Mouse (Mus musculus) common myeloid progenitor, adult 5-6 weeks (primary cell): ENCODE results near the gene Ddah1. TPM values are rescaled to one million over a fixed set of nuclear protein-coding genes. Genes with fewer than 3 reads are reported as not detected.
"Not testable (repeated sequence)": the region's sequence is repeated elsewhere in the genome, so short reads cannot be mapped to it uniquely, and the experiment has no call there.

Experiments used
- ATAC-seq: replicated peaks from 2 replicates; pipeline ENCODE4 v1.8.0; 2016; ENCODE audit warnings: low read depth, mild to moderate bottlenecking, moderate TSS enrichment, inconsistent platforms; ENCODE audit not compliant: poor library complexity, severe bottlenecking
- total RNA-seq: library from RNA; stranded (forward); fragments of 200-1000, 187-1606 nt; gene quantifications from 2 replicates; pipeline ENCODE4 v1.2.3, GENCODE M21; 2017

Gene Ddah1
- total RNA-seq, 1 experiment from 2014 or later = not detected

DNA sequence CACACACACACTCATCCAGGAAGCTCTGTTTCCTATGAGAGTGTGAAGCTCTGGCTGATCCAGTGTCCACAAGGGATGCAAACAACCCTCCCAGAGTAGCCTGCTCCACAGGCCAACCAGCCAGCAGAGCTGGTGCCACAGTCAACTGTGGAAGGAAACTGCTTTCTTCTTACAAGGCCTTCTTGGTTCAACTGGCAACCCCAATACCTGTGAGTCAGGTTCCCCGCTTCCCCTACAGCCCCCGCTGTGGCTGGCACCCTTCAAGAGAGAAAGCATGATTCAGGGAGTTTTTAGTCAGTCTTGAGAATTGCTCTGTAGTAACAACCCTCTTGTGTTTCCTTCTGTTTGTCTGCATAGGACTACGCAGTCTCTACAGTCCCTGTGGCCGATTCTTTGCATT lies 94.3 kb downstream of the Ddah1 start:
- 0 out of 2 replicates have a peak, but pooled peaks have one; percentile 18 for ATAC-seq

DNA sequence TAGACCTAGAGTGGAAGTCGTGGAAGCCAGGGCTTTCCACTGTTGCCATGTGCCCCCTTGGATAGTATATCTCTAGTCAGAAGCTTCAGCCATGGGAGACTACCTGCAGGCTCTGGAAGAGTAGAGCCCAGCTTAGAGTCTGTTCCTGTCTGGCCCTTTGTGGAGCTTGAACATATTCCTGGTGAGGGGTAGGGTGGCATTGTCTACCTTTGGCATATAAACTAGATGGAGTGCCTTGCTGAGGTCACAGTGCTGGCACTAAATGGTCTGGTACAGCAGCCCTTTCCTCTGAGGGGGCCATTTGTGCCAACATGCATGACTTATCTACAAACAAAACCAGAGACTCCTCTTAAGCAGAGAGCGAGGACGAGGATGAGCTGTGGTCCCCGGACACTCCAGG lies 95.2 kb downstream of the Ddah1 start:
- ATAC-seq = no peak

DNA sequence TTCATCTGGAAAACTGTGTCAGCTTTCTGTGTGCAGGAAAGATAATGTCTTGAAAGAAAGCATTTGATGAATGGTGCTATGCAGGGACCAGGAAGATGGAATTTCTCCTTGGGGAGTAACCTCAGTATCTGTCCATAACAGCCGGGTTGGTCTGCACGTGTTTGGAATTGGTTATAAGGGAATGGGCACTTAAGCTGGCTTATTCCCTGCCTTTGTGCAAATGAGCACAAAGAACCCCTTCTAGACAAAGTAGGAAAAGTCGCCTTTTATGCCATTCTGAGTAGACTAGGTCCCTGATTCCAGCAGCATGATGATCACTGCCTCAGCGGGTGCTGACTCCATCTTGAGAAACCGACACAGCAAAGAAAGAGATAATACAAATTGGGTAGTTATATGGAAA lies 96.0 kb downstream of the Ddah1 start:
- ATAC-seq = no peak

DNA sequence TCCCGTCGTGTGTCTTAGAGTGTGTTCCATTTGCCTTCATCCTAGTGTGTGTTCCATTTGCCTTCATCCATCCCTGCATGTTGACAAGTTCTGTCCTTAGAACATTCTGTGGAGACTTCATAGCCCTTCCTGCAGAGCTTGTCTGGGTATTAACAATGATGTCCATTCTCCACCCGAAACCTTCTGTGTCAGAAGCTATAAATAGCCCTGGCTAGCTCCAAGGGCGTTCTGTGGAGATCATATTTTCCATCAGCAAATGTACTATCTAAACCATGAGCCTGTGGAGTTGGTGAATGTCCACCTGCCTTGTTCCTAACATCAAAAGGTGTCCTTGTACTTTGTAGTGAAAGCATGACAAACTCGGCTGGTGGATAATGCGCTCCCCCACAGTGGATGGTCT lies 96.8 kb downstream of the Ddah1 start:
- no peak for ATAC-seq

DNA sequence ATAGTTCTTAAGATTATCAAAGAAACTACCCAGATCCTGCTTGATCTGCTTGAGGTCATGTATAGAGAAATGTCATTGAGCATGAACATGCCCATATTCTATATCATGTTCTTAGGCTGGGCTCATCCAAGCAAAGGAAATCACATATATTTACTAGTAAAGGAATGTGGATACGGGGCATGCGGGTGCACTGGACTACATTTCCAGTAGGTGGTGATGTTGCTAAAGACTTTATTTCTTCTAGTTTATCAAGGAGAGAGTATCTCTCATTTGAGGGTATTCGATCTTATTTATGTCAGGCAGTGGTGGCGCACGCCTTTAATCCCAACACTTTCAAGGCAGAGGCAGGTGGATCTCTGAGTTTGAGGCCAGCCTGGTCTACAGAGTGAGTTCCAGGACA lies 99.9 kb downstream of the Ddah1 start:
- ATAC-seq = no peak

DNA sequence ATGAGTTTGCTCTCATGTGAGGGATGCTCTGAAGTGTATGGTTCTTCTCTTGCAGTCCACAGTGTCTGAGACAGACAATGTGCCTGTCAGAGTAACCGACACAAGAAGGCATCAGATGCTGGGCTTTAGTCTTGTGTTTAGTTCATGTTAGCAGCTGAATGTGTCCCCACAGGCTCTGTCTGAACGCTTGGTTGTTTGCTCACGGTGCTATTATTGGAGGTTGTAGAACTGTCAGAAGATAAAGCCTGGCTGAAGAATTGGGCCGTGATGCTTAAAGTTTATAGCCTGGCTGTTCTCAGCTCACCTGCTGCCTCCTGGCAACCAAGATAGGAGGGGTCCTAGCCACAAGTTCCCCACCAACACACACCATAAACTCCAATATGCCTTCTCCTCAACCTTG lies 104.0 kb downstream of the Ddah1 start:
- ATAC-seq = no peak

DNA sequence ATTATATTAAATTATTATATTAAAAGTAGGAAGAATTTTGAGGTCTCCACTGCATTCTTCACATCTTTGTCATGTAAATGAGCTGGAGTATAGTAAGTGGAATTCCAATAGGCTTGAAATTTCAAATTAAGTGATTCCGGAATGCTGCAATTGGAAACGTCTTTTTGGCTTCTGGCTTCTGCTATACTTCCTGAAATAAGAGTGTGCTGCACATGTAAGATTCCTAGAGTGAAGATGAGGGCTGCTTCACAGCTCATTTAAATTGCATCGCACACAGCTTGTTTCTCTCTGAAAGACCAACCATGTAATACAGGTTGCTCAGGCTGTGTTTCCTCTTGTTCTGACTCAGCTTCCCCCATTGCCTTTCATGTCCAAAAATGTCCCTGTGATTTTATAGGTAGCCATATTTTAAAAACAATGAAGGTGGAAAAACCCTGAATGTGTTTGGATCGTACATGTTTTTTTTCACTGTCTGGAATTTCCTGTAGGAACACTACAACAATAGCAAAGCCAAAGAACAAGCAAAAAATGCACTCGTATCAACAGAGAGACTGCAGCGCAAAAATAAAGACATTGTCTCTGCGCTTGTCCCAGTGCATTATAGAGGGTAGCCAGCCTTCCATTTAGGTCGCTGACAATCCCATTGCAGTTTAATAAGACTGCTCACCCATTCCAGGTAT lies 105.7 kb downstream of the Ddah1 start:
- ATAC-seq = no peak

DNA sequence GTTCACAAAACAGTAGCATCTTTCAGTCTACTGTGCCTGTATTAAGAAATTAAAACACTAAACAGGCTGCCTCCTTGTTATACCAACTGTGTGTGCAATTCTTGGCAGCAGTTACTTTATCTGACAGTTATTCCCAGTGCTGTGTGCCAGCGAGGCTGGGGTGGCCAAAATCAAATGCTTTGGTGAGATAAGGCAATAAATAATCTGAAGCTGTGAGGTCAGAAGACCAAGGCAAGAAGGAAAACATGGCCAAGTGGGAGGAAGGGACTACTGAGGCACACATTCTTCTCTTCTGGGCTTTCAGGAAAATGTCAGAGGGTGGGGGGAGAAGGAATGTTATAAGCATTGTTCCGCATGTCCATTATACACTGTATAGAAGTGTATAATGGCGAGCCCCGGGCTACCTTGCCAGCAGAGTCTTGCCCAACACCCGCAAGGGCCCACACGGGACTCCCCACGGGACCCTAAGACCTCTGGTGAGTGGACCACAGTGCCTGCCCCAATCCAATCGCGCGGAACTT lies 106.3 kb downstream of the Ddah1 start:
- no peak for ATAC-seq

DNA sequence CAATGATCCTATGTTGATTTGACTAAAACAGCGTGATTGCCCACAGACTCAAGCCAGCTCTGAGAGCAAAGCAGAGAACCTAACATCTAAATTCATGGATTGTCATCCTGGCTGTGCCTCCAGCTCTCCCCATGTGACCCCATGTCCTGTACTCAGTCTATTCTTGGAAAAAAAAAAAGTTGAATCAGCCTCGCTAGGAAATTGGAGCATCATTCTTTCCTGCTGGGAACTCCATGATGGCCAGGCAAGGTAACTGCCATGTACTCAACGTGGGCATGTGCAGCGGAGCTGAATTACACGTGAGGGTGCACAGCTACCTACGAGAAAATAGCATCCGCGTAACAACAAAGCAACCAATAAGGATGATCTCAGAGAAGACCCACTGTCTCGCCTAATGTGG lies 114.2 kb downstream of the Ddah1 start:
- no peak for ATAC-seq

DNA sequence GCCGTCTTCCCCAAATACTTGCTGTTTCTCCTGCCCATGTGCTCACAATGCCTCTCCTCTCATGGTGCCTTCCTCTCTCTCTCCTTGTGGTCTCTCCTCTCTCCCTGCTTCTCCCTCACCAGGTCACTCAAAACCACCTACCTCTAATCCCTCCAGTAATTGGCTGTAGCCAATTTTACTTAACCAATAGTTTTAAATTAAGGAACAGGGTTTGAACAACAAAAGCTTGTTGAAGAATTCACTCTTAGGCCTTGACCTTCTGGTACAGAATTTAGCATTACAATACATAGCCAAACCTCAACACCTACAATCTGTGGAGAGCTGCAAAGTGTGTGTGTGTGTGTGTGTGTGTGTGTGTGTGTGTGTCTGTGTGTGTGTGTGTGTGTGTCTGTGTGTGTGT lies 114.8 kb downstream of the Ddah1 start:
- ATAC-seq = no peak

DNA sequence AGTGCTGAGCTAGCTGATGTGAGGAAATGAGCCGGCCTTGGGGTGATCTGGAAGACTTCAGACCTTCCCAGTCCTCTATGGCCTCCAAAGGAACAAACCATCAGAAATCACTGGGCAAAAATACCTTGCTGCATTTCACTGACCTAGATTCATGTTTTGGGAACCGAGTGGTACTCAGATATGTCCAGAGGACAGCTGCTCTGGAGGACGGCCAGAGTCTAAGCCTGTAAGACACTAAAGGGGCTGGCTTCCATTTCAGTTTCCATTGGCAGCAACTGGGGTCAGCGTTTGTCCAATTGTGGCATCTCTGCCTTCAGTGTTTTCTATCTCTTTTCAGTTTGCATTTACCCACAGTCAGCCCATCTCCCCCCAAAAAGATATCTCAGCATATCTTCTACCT lies 115.7 kb downstream of the Ddah1 start:
- ATAC-seq = no peak

DNA sequence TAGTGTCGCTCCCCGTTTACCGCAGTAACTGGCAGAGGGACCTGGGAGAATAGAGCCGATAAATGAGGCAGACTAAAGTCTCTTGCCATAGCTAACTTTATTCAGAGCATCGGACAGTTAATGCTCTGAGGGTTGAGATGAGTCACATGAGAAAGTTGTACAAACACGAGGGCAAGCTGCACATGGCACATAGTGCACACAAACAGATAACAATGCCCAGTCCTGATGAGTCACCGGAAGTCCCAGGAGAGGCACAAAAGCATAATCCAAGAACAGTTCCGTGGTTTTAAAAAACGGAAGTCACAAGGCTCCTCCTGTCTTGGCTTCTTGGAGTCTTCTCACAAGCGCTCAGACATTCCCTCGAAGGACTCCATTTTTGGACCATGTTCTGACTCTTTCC lies 117.6 kb downstream of the Ddah1 start:
- ATAC-seq = 0 out of 2 replicates have a peak, but pooled peaks have one; percentile 29

DNA sequence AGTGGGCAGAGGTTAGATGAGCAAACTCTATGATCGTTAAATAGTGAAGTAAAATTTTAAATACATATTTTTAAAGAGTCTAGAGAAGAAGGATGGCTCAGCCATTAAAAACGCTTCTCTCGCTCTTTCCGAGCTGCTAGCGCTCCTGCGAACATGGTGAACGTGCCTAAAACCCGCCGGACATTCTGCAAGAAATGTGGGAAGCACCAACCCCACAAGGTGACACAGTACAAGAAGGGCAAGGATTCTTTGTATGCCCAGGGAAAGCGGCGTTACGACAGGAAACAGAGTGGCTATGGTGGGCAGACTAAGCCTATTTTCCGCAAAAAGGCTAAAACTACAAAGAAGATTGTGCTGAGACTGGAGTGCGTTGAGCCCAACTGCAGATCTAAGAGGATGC lies 120.4 kb downstream of the Ddah1 start:
- ATAC-seq = not testable (repeated sequence)

DNA sequence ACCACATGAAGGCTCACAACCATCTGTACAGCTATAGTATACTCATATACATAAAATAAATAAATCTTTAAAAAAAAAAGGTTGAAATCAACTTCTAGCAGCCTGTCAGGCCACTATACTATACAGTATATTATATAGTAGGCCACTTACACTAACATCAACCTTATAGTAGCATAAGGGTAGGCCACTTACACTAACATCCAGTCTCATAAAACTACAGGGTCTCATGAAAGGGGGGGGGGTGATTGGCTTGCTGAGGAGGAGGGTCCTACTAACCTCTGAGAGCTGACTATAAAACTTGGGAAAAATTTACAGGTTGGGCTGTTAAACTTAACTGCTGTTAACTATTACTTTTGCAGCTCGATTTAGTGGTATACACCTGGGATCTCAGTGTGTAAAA lies 121.9 kb downstream of the Ddah1 start:
- ATAC-seq = no peak

DNA sequence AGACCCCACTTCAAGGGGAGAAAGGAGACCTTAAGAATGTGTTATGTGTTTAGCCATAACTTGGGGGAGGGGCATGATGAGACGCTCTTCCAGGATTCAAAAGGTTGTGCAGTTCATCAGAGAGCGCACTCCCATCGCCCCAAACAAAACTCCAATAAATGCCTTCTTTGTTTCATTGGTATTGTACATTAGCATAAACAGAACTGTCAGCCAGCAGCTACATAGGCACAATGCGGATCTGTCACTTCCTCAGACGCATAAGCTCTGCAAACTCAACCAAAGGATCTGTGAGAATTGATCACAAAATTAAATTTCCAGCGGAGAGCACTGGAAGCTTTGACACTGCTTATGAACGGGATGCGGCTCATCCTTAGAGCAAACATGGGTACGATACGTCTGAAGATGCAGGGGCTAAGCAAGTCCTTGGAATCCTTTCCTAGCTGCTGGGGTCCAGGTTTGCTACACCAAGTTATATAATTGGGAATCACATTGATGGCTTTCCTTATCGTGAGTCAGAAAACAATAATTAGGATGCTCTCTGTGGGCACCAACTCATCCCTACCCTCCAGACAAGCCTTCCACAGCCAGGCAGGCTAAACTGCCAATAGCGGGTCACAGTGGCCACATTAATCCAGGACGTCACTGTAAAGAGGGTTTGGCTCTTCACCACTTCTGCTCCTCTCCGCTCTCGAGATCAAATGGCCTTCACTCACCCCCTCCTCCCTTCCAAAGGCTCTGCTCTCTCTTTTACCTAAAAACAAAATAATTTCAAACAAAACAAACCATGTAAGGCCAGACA lies 123.8 kb downstream of the Ddah1 start:
- ATAC-seq = no peak

DNA sequence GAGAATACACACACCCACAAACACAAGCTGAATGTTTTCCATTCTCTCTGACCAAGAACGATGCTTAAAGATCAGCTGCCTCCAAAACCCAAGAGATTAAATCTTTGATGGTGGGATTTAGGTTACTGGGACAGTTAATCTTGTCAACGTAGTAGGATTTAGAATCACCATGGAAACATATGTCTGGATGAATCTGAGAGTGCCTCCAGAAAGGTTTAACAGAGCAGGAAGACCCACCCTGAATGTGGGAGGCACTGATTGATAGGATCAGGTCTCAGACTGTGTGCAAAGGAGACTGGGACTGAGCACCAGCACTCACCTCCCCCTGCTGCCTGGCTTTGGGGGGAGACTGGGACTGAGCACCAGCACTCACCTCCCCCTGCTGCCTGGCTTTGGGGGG lies 124.8 kb downstream of the Ddah1 start:
- ATAC-seq = no peak

DNA sequence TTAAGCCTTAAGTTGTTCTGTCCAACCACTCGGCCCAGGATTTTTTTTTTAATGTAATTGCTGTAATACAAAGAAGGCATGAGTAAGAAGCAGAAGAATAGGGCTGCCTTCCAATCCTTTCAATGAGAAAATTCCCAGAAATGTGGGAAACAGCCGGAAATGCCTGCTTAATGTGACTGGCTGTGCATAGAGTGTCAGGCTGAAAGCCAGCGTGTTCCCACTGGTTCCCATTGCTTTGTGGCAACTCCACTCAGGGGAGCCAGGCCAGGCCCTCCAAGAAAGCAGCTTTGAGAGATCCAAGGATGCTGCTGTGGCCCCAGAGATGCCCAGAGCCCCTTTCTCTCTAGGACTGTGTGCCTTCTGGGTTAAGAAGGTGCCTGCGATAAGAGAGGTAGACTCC lies 126.9 kb downstream of the Ddah1 start:
- no peak for ATAC-seq

DNA sequence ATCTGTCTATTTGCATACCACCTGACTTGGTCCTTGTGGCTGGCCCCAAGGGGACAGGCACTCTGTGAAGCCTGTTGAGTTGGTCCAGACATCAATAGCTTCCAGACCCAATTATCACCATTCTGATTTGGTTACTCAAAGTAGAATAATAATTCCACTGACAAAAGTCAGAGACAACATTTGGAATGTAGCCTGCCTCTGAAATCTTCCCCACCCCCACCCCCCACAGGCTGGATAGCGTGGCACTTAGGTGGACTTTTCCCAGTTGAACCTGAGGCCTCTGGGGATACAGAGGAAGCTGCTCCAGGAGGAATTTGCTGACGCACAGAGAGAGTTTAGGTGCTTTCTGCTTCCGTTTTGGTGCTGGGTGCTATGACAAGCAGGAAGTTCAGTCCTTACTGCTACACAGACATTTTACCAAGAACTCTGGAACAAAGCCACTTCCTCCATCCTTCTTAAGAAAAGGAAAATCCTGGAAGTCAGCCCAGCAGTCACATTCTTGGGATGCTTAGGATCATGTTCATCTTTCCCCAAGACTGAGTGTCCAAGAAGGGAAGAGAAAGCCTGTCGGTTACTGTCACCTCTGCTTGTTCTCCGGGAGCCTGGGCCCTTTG lies 127.5 kb downstream of the Ddah1 start:
- no peak for ATAC-seq

DNA sequence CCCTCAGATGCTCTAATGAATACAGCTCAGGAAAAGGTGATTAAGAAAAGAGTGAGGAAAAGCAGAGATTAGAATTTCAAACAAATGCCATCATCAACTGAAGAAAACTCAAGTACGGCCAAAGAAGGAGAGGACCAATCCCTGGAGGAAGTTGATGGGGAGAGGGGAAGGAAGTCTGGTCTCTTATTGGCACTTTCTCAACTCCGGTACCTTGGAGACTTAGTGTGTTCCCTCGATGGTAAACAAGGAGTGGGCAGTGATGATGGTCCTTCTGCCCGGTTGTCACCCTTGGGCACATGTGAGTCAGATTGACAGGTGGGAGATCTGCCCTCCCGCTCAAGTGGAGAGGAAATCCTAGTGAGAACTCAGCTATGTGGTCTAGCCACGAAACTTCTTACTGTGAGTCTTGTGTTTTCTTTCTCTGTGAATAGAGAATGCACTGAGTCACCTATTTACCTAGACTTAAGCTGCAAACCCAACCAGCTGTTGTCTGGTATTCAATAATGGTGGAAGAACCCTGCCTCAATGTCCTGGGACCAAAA lies 129.0 kb downstream of the Ddah1 start:
- ATAC-seq = no peak

DNA sequence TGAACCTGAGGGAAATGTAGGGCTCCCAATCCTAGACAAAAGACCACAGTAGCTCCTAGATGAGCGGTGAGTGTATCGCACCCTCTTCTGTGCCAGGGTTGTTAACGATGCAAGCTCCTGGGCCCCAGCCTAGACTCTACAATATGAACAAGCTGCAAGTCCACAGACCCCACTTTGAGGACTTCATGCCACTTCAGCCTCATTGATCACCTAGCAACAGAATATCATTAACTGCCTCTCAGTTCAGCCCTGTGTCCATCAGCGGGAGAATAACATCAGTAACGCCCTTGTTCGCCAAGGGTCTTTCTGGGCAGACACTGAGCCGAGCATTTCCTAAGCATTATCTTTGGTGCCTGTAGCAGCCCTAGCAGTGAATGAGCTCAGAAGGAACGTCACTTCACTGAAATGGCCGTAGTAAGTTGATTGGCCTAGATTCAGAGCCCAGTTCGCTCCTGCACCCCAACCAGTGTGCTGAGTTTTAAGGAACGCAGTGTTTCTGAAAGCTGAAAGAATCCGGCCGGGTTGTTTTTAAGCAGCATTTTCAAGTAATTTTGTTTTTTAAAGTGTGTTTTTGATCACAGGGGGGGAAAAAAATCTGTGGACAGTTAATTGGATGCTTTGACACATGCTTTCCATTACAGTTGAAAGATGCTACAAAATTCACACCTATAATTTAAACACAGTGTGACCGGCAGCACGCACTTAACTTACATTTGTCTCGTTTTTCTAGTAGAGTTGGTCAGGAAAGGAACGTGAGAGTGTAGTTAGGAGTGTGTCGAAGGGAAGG lies 132.1 kb downstream of the Ddah1 start:
- ATAC-seq = no peak
